Mouse (Mus musculus) spleen, adult 2 months (tissue): ENCODE measurements around the gene Ranbp10. TPM values are rescaled to one million over a fixed set of nuclear protein-coding genes. Genes with fewer than 3 reads are reported as not detected.

Experiments used
- DNase-seq, 2 experiments: peaks; one replicate each; pipeline versions ENCODE4 v3.0.0 to v3.0.0-alpha.2; 2012 to 2021; ENCODE audit warnings: low spot score in 2 of 2, low read depth in 1 of 2
- H3K27ac ChIP-seq: fragments of 200-500 bp; 2 replicates; pipeline ENCODE4 v1.5.1; 2012; ENCODE audit warnings: low read length, inconsistent platforms; ENCODE audit not compliant: insufficient read depth
- H3K27me3 ChIP-seq: fragments of 200-500 bp; 2 replicates; pipeline ENCODE4 v1.6.1; 2012; ENCODE audit warnings: mild to moderate bottlenecking, moderate library complexity, low read length, inconsistent platforms; ENCODE audit not compliant: control insufficient read depth, insufficient read depth
- H3K36me3 ChIP-seq: fragments of 200-500 bp; 2 replicates; pipeline ENCODE4 v1.6.1; 2012; ENCODE audit warnings: mild to moderate bottlenecking, low read length, inconsistent platforms; ENCODE audit not compliant: control insufficient read depth, insufficient read depth
- H3K4me1 ChIP-seq: fragments of 200-500 bp; 2 replicates; pipeline ENCODE4 v1.6.1; 2011; ENCODE audit warnings: inconsistent platforms; ENCODE audit not compliant: control insufficient read depth, insufficient read depth, insufficient read length
- H3K4me3 ChIP-seq: fragments of 200-500 bp; 2 replicates; pipeline ENCODE4 v1.5.1; 2011; ENCODE audit warnings: mild to moderate bottlenecking, inconsistent platforms; ENCODE audit not compliant: insufficient read depth, insufficient read length; ENCODE audit errors: extremely low read depth
- CTCF ChIP-seq: fragments of 200-500 bp; IDR thresholded peaks from 2 replicates; pipeline ENCODE4 v1.5.1; 2011; ENCODE audit warnings: mild to moderate bottlenecking, inconsistent platforms; ENCODE audit not compliant: insufficient read depth, insufficient read length, insufficient replicate concordance; ENCODE audit errors: extremely low read depth
- POLR2A ChIP-seq: fragments of 200-500 bp; IDR thresholded peaks from 2 replicates; pipeline ENCODE4 v1.6.1; 2011; ENCODE audit warnings: low read depth, low read length, inconsistent platforms
- WGBS: fragments of 180-500 bp; shearing (Covaris S2); methylation state at CpG from one replicate; pipeline ENCODE4 v1.1.7; 2018; 5-methylcytosine and 5-hydroxymethylcytosine counted together
- polyA plus RNA-seq: library from polyadenylated mRNA; depleted of rRNA; stranded (reverse); fragments of >200 nt; gene quantifications from 2 replicates; pipeline ENCODE4 v1.2.3, GENCODE M21; 2012

Ranbp10 gene
- polyA plus RNA-seq, 1 experiment: 59.9 TPM

DNA sequence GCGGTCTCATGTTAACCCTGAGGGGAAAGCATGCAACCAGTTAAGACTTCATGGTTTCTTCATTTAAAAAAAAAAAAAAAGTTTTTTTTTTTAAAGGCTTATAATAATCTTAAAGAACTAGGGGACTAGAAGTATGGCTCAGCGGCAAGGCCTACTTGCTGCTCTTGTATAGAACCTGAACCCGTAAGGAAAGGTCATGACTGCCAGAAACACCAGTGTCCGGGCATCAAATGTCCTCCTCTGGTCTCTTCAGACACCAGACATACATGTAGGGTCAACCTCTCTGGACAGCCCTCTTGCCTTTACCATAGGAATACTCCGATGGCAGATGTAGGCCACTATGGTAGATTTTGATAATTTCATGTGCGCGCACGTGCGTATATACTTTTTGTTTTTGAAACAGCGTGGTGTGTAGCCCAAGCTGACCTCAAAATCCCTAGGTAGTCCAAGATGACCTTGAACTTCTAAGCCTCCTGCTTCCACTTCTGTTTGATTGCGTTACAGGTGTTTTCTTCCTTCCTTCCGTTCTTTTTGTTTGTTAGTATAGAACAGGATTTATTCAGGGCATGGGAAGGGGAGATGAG is 25.1 kb upstream of the Ranbp10 start:
- TF ChIP-seq CTCF (no peak), POLR2A (no peak)
- no peak overlapping the region for H3K27ac ChIP-seq
- no peak overlapping the region for H3K4me3 ChIP-seq
- peaks cover 9% of the 10 kb centered on the region; the same call in 1 of the 2 replicates for H3K4me1 ChIP-seq
- no peak for DNase-seq
- WGBS: 82% methylated on average over 12 of the region's 12 CpGs
- H3K27me3 ChIP-seq: no peaks in the 10 kb centered on the region
- H3K36me3 ChIP-seq: peaks cover 3% of the 10 kb centered on the region

DNA sequence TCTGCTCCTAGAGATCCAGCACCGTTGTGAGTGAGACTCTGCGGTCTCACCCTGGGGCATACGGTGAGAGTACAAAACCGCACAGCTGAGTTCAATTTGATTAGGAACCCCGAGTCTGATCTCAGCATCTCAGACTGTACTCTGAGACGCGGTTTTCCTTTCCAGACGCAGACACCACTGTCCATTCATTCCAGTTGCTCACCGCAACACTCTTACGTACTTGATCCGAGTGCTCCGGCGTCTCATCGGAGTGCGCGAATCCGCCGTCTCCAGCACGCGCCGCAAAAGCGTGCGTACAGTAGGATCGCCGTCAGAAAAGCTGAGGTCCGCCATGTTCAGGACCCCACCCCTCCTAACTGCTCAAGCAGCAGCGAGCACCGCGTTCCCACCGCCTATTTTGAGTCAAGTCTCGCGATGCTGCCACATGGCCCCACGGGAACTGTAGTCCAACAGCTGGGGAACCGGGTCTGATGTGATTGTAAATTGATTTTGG is 24.5 kb upstream of the Ranbp10 start:
- Histone ChIP-seq H3K4me3 (peak overlapping the region; percentile 96), H3K36me3 (peaks cover 3% of the 10 kb centered on the region), H3K27ac (peak overlapping the region; percentile 41; the same call in 1 of the 2 replicates), H3K27me3 (no peaks in the 10 kb centered on the region), H3K4me1 (peaks cover 9% of the 10 kb centered on the region; the same call in 1 of the 2 replicates)
- DNase-seq: peak; percentile 62 to 86
- under 1% methylated on average over 34 of the region's 34 CpGs for WGBS
- no peak for TF ChIP-seq CTCF
- peak; percentile 60 for TF ChIP-seq POLR2A

DNA sequence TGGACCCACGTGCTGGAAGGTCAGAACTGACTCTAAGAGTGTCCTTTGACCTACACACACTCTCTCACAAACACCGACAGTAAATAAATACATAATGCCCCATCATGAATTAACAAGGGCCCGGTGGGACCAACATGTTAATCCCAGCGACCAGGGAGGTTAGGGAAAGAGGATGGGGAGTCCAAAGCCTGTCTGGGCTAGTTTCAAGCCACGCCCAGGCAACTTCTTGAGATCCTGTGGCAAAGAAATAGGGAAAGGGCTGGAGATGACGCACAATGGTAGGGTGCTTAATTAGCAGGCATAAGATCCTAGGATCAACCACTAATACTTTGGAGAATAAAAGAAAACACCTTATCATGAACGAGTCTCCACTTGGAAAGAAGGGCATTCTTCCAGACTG is 23.5 kb upstream of the Ranbp10 start:
- H3K4me3 ChIP-seq: no peak overlapping the region
- 84% methylated on average over 7 of the region's 7 CpGs for WGBS
- no peak overlapping the region for H3K27ac ChIP-seq
- DNase-seq: no peak
- H3K36me3 ChIP-seq: peaks cover 5% of the 10 kb centered on the region
- TF ChIP-seq CTCF (no peak), POLR2A (no peak)
- H3K27me3 ChIP-seq: no peaks in the 10 kb centered on the region
- H3K4me1 ChIP-seq: no peaks in the 10 kb centered on the region; the same call in 1 of the 2 replicates

DNA sequence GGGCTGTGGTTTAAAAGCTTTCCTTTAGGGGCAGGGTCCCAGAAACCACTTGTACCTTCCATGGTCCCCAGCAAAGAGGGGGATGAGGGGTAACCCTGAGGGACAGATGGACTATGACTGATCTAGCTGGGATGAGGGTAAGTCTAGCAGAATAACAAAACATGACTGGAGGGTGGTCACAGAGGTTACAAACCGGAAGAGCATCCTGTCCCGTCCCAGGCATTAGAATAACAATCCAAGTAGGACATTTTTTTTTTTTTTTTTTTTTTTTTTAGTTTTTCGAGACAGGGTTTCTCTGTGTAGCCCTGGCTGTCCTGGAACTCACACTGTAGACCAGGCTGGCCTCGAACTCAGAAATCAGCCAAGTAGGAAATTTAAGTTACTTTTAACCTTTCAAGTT is 22.9 kb upstream of the Ranbp10 start:
- 90% methylated on average over 4 of the region's 4 CpGs for WGBS
- Histone ChIP-seq H3K27ac (no peak overlapping the region), H3K27me3 (no peaks in the 10 kb centered on the region), H3K4me3 (no peak overlapping the region), H3K4me1 (no peaks in the 10 kb centered on the region; the same call in 1 of the 2 replicates), H3K36me3 (peaks cover 8% of the 10 kb centered on the region)
- DNase-seq: no peak
- no peak for TF ChIP-seq CTCF
- no peak for TF ChIP-seq POLR2A

DNA sequence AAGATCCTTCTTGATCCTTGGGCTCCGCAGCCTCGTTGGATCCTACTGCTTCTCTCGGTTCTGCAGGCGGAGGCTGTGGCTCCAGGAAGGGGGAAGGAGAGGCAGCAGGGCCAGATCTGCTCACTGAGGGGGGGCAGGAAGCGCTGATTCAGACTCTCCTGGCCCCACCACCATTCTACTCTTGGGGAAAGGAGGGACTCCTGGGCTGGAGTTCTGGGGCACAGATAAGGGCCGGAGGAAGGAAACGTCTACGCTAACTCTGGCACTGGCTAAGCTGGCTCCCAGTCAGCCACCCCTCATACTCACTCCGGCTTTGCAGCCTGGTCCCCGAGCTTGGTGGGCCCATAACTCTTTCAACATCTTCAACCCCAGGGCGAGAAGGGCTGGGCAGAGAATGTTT is 19.5 kb upstream of the Ranbp10 start:
- Histone ChIP-seq H3K27ac (no peak overlapping the region), H3K4me3 (no peak overlapping the region), H3K4me1 (no peaks in the 10 kb centered on the region; the same call in 1 of the 2 replicates), H3K27me3 (no peaks in the 10 kb centered on the region), H3K36me3 (peaks cover 15% of the 10 kb centered on the region)
- TF ChIP-seq CTCF (no peak), POLR2A (no peak)
- DNase-seq: no peak
- WGBS: 76% methylated on average over 11 of the region's 11 CpGs

DNA sequence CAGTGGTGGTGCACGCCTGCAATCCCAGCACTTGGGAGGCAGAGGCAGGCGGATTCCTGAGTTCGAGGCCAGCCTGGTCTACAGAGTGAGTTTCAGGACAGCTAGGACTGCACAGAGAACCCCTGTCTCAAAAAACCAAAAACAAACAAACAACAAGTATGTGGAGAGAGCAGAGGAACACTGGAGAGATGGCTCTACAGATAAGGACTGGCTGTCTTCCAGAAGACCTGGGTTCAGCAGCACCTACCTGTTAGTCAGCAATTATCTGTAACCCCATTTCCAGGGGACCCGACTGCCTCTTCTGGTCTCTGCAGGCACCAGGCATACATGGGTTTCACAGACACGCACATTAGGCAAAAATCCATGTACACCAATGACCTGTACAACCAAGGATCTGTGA is 12.1 kb upstream of the Ranbp10 start:
- Histone ChIP-seq H3K27me3 (no peaks in the 10 kb centered on the region), H3K27ac (no peak overlapping the region), H3K36me3 (peaks cover 2% of the 10 kb centered on the region; the same call in 1 of the 2 replicates), H3K4me1 (peaks cover 7% of the 10 kb centered on the region; the same call in 1 of the 2 replicates), H3K4me3 (no peak overlapping the region)
- WGBS: 84% methylated on average over 5 of the region's 5 CpGs
- TF ChIP-seq POLR2A (no peak), CTCF (no peak)
- no peak for DNase-seq

DNA sequence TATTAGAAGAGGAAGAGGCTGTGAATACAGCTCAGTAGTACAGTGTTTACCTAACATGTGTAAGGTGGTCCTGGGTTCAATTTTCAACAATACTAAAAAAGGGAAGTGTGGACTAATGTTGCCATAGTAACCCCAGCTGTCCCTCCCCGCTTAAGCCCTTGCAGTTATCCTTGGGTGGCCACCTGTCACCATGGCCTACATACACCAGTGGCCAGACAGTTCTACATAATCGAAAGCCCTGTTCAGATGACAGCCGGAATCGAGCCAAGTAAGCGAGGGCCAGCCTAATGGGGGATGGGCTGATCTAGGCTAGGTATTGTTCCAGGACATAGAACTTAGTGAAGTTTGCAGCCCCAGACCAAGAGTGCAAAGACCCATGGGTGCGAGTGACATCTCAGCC is 9.8 kb upstream of the Ranbp10 start:
- 47% methylated on average over 6 of the region's 6 CpGs for WGBS

More for the DNA sequence above, 9.8 kb upstream of the Ranbp10 start:
- TF ChIP-seq POLR2A (no peak), CTCF (no peak)
- Histone ChIP-seq H3K27me3 (no peaks in the 10 kb centered on the region), H3K27ac (0 out of 2 replicates have a peak overlapping the region, but pooled peaks have one; percentile 4), H3K4me3 (no peak overlapping the region), H3K4me1 (peaks cover 7% of the 10 kb centered on the region; the same call in 1 of the 2 replicates), H3K36me3 (no peaks in the 10 kb centered on the region)
- DNase-seq: peak in 1 of 2 experiments; percentile 21
